Comparison of ENCODE assay signal across 11 mouse cellular contexts in genomic region chrX:72275372-72275663, GRCm38 (mm10). TPM values are rescaled to one million over a fixed set of nuclear protein-coding genes. Genes with fewer than 3 reads are reported as not detected.
DNase-seq lines count a peak whose midpoint lies in the region; ATAC-seq and TF ChIP-seq lines count a peak whose summit lies in the region.
"Had no signal": no experiment of that assay in that cellular context is flagged by ENCODE, and none has a peak within 500 bp of the region (broad histone marks: within the 10 kb centered on the region; RNA-seq: fewer than 3 reads in every experiment).

No protein-coding gene starts in this region.

- WGBS in lung, embryonic 14.5 days: 91% methylated on average over 1 of the region's 1 CpGs
- WGBS in forebrain, embryonic 13.5 days: 71% methylated on average over 1 of the region's 1 CpGs
- 76% methylated on average over 1 of the region's 1 CpGs for WGBS in limb, embryonic 10.5 days
- 66% methylated on average over 1 of the region's 1 CpGs for WGBS in neural tube, embryonic 15.5 days

- H3K27me3 ChIP-seq in lung, embryonic 14.5 days (ENCODE audit: insufficient read depth, low read length): no peaks in the 10 kb centered on the region
- H3K27me3 ChIP-seq in forebrain, embryonic 13.5 days: no peaks in the 10 kb centered on the region
- peaks cover 14% of the 10 kb centered on the region for H3K27me3 ChIP-seq in limb, embryonic 10.5 days (ENCODE audit: low read depth, poor library complexity, severe bottlenecking)
- no peaks in the 10 kb centered on the region for H3K27me3 ChIP-seq in neural tube, embryonic 15.5 days (replicated peaks)
- H3K27me3 ChIP-seq: liver, embryonic 13.5 days had no signal

- no peak overlapping the region; the same call in 1 of the 2 replicates for H3K9ac ChIP-seq in lung, embryonic 14.5 days
- no peak overlapping the region for H3K9ac ChIP-seq in forebrain, embryonic 13.5 days
- H3K9ac ChIP-seq in neural tube, embryonic 15.5 days (replicated peaks): no peak overlapping the region
- H3K9ac ChIP-seq: liver, embryonic 13.5 days had no signal

- H3K4me2 ChIP-seq in lung, embryonic 14.5 days: peak overlapping the region; percentile 67
- H3K4me2 ChIP-seq in forebrain, embryonic 13.5 days: peak overlapping the region; percentile 65
- H3K4me2 ChIP-seq in neural tube, embryonic 15.5 days: peak overlapping the region; percentile 69

- no peak for ATAC-seq in lung, embryonic 14.5 days (ENCODE audit: insufficient read depth)
- ATAC-seq in forebrain, embryonic 13.5 days: no peak
- no peak for ATAC-seq in neural tube, embryonic 15.5 days (ENCODE audit: low FRiP score)

- DNase-seq in lung, embryonic 14.5 days: no peak
- DNase-seq in lung, postnatal 36 days: no peak
- no peak for DNase-seq in limb, embryonic 10.5 days (ENCODE audit: low spot score)
- DNase-seq in ovary, postnatal 14 days (ENCODE audit: low spot score): no peak
- no peak for DNase-seq in spleen, adult 12 weeks (ENCODE audit: low spot score)
- no peak for DNase-seq in right cerebral cortex, postnatal 36 days (ENCODE audit: low spot score in 2 of 2)
- DNase-seq: liver, embryonic 13.5 days had no signal

- no peaks in the 10 kb centered on the region for H3K9me3 ChIP-seq in lung, embryonic 14.5 days (ENCODE audit: low read depth, low read length)
- H3K9me3 ChIP-seq in forebrain, embryonic 13.5 days (replicated peaks): no peaks in the 10 kb centered on the region
- H3K9me3 ChIP-seq in limb, embryonic 10.5 days (replicated peaks): no peaks in the 10 kb centered on the region
- H3K9me3 ChIP-seq in neural tube, embryonic 15.5 days (replicated peaks): no peaks in the 10 kb centered on the region
- H3K9me3 ChIP-seq: G1E; liver, embryonic 13.5 days had no signal

- no peaks in the 10 kb centered on the region for H3K4me1 ChIP-seq in lung, embryonic 14.5 days (ENCODE audit: insufficient read depth)
- H3K4me1 ChIP-seq in forebrain, embryonic 13.5 days: no peaks in the 10 kb centered on the region
- no peaks in the 10 kb centered on the region for H3K4me1 ChIP-seq in limb, embryonic 10.5 days
- no peaks in the 10 kb centered on the region for H3K4me1 ChIP-seq in neural tube, embryonic 15.5 days
- H3K4me1 ChIP-seq: liver, embryonic 13.5 days had no signal

- no peak overlapping the region; the same call in 1 of the 2 replicates for H3K4me3 ChIP-seq in lung, embryonic 14.5 days (ENCODE audit: low read depth, low read length)
- H3K4me3 ChIP-seq in forebrain, embryonic 13.5 days: no peak overlapping the region
- H3K4me3 ChIP-seq in limb, embryonic 10.5 days: peak overlapping the region; percentile 54
- H3K4me3 ChIP-seq in neural tube, embryonic 15.5 days (replicated peaks): peak overlapping the region; percentile 40; the same call in 1 of the 2 replicates

- no peak overlapping the region for H3K27ac ChIP-seq in lung, embryonic 14.5 days (ENCODE audit: low read depth)
- H3K27ac ChIP-seq in forebrain, embryonic 13.5 days: no peak overlapping the region
- H3K27ac ChIP-seq in limb, embryonic 10.5 days: no peak overlapping the region
- no peak overlapping the region for H3K27ac ChIP-seq in neural tube, embryonic 15.5 days (replicated peaks)
- H3K27ac ChIP-seq: liver, embryonic 13.5 days had no signal

- no peaks in the 10 kb centered on the region for H3K36me3 ChIP-seq in lung, embryonic 14.5 days (ENCODE audit: insufficient read depth)
- no peaks in the 10 kb centered on the region for H3K36me3 ChIP-seq in forebrain, embryonic 13.5 days (ENCODE audit: poor library complexity, severe bottlenecking)
- 0 out of 2 replicates have a peak, but pooled peaks cover under 1% of the 10 kb centered on the region for H3K36me3 ChIP-seq in limb, embryonic 10.5 days
- H3K36me3 ChIP-seq in neural tube, embryonic 15.5 days: no peaks in the 10 kb centered on the region
- H3K36me3 ChIP-seq: G1E; liver, embryonic 13.5 days had no signal

- no peak for TF ChIP-seq CTCF in lung, embryonic 14.5 days (IDR thresholded peaks at IDR 0.05; ENCODE audit: low read depth)

RNA-seq across cellular contexts. Expression of gene Gabre, which starts 0.7 kb away (rescaled TPM):
- 2.3 TPM in 2 replicates for polyA plus RNA-seq in lung, embryonic 14.5 days (2014; fragmentation: Nextera tagmentation; extraction: Ambion mirVana)
- 0.94 and 1.1 TPM in 2 replicates for polyA plus RNA-seq in forebrain, embryonic 13.5 days (2015; fragmentation: Nextera tagmentation; extraction: Ambion mirVana)
- 0.85 and 2.0 TPM in 2 replicates for polyA plus RNA-seq in limb, embryonic 10.5 days (2016; fragmentation: Nextera tagmentation; extraction: Ambion mirVana)
- 1.0 and 1.2 TPM in 2 replicates for polyA plus RNA-seq in neural tube, embryonic 15.5 days (2015; fragmentation: Nextera tagmentation; extraction: Ambion mirVana)
- polyA plus RNA-seq: G1E had no signal

RNA-seq across cellular contexts. Expression of gene Magea4, which starts 53.5 kb away (rescaled TPM):
- not detected in 2 replicates for polyA plus RNA-seq in lung, embryonic 14.5 days (2014; fragmentation: Nextera tagmentation; extraction: Ambion mirVana)
- not detected in 2 replicates for polyA plus RNA-seq in forebrain, embryonic 13.5 days (2015; fragmentation: Nextera tagmentation; extraction: Ambion mirVana)
- polyA plus RNA-seq in limb, embryonic 10.5 days (2016; fragmentation: Nextera tagmentation; extraction: Ambion mirVana): not detected in 2 replicates
- not detected in 2 replicates for polyA plus RNA-seq in neural tube, embryonic 15.5 days (2015; fragmentation: Nextera tagmentation; extraction: Ambion mirVana)
- polyA plus RNA-seq: G1E; liver, embryonic 13.5 days; thymus, adult 2 months had no signal

Comparison
In these comparisons a context has a peak if more than half of its experiments do, and no peak if none do; other contexts are left out.
1. H3K4me3 ChIP-seq: peak in limb, embryonic 10.5 days (single experiment) and neural tube, embryonic 15.5 days (single experiment); none in lung, embryonic 14.5 days (single experiment) and forebrain, embryonic 13.5 days (single experiment).
2. Peak in every context shown above with its lines, with median percentiles within 50 percentile points of each other: H3K4me2 ChIP-seq.